Mouse (Mus musculus): ENCODE measurements at regions not wholly inside any gene's neighbourhood (a gene's known extent, or its start where the extent isn't known, plus 50 kb on each side); places are given as distances from the start of the nearest gene placed in this dataset.

DNA sequence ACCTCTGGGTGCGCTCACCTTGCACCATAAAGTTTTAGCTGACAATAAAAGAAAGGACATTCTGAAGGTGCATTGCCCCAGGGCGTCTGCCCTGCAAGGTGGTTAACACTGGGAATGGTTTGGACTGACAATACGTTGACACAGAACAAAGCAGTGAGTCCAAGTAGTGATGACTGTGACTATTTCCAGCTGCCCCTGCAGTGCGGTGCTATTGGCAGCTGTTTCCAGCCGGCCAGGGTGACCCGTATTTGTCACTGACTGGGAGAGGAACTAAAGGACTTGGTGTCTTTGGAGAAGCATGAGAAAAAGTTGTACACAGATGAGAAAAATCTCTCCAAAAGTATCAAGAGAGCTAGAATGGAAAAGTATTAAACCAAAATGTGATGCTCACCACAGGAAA, 52.0 kb upstream of the Vtcn1 start:
- Histone ChIP-seq H3K27me3 (ENCODE audit: insufficient read depth, low read length) (no peaks in the 10 kb centered on the region), H3K27ac (ENCODE audit: low read depth) (no peak overlapping the region), H3K36me3 (replicated peaks; ENCODE audit: insufficient read depth, low read length) (no peaks in the 10 kb centered on the region), H3K4me1 (ENCODE audit: insufficient read depth) (no peaks in the 10 kb centered on the region), H3K9me3 (ENCODE audit: low read length) (no peaks in the 10 kb centered on the region), H3K9ac (replicated peaks) (no peak overlapping the region), H3K4me3 (ENCODE audit: low read depth, low read length) (no peak overlapping the region), H3K4me2 (ENCODE audit: low read depth, low read length) (no peak overlapping the region)
- TF ChIP-seq CTCF (IDR thresholded peaks at IDR 0.05; ENCODE audit: low read depth) (no peak), EP300 (IDR thresholded peaks at IDR 0.05; ENCODE audit: low read depth) (no peak)
- no peak for DNase-seq
- ATAC-seq, result no peak
- WGBS (ENCODE audit: insufficient replicate concordance), result 73% methylated on average over 6 of the region's 6 CpGs

DNA sequence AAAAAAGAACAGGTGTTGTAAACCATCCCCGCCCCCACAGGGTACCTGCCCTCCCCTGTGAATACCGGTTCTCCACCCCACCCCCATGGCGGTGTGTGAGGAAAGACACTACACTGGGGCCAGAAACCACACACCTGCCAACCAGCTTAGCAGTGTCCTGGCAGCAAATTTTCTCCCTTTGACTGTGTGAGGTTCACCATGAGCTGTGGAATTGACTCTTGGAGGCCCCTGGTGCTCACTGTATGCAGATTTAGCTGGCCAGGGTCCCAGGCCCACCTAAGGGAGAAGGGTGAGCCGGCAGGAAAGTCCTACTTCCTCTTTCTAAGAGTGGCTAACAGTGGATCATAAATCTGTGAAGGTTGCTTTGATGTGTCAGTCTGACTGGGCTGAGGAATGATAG, 53.9 kb upstream of the Vtcn1 start:
- Histone ChIP-seq H3K27ac (ENCODE audit: low read depth) (no peak overlapping the region), H3K27me3 (ENCODE audit: insufficient read depth, low read length) (no peaks in the 10 kb centered on the region), H3K9ac (replicated peaks) (no peak overlapping the region), H3K4me3 (ENCODE audit: low read depth, low read length) (no peak overlapping the region), H3K4me1 (ENCODE audit: insufficient read depth) (no peaks in the 10 kb centered on the region), H3K36me3 (replicated peaks; ENCODE audit: insufficient read depth, low read length) (no peaks in the 10 kb centered on the region), H3K4me2 (ENCODE audit: low read depth, low read length) (no peak overlapping the region), H3K9me3 (ENCODE audit: low read length) (no peaks in the 10 kb centered on the region)
- WGBS (ENCODE audit: insufficient replicate concordance), result 56% methylated on average over 4 of the region's 4 CpGs
- ATAC-seq, result no peak
- TF ChIP-seq EP300 (IDR thresholded peaks at IDR 0.05; ENCODE audit: low read depth) (no peak), CTCF (IDR thresholded peaks at IDR 0.05; ENCODE audit: low read depth) (no peak)
- no peak for DNase-seq

DNA sequence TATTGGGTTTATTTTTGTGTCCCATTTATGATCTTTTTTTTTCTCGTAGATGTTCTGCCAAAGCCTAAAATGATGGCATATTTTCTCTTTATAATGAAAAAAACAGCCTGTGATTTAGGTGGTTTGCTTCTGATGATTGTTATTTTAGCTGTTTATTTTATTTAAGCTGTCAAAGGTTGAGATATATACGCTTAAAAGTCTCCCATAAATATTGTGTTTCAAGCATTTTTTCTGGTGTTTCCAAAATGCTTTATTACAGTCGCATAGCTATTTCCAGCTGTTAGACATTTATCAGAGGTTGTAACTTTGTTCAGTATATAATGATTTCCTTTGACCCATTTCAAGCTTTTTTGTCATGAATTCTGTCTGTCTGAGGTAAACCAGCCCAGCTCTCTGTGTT, 54.4 kb upstream of the Vtcn1 start:
- ATAC-seq (no peak), DNase-seq (no peak)
- TF ChIP-seq CTCF (IDR thresholded peaks at IDR 0.05; ENCODE audit: low read depth), result no peak
- TF ChIP-seq EP300 (IDR thresholded peaks at IDR 0.05; ENCODE audit: low read depth), result no peak
- Histone ChIP-seq H3K36me3 (replicated peaks; ENCODE audit: insufficient read depth, low read length) (no peaks in the 10 kb centered on the region), H3K9me3 (ENCODE audit: low read length) (no peaks in the 10 kb centered on the region), H3K27me3 (ENCODE audit: insufficient read depth, low read length) (no peaks in the 10 kb centered on the region), H3K9ac (replicated peaks) (no peak overlapping the region), H3K4me2 (ENCODE audit: low read depth, low read length) (no peak overlapping the region), H3K27ac (ENCODE audit: low read depth) (no peak overlapping the region), H3K4me1 (ENCODE audit: insufficient read depth) (no peaks in the 10 kb centered on the region), H3K4me3 (ENCODE audit: low read depth, low read length) (no peak overlapping the region)
- 83% methylated on average over 3 of the region's 3 CpGs for WGBS (ENCODE audit: insufficient replicate concordance)

DNA sequence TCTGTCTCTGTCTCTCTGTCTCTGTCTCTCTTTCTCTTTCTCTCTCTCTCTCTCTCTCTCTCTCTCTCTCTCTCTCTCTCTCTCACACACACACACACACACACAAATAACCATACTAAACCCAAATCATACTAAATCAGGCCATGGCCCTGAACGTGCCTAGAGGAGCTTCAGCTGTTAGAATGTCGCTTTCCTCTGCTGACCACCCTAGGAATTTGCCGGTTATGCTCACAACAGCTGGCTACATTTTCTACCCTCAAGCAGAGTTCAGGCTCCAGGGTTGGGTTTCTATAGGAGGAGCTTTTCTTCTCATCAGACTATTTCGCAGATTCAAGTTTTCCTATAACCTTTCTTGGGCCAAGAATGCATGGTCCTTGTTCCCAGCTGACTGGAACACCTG, 56.1 kb upstream of the Vtcn1 start:
- no peak overlapping the region for H3K4me3 ChIP-seq (ENCODE audit: low read depth, low read length)
- H3K27ac ChIP-seq (ENCODE audit: low read depth), result no peak overlapping the region
- no peaks in the 10 kb centered on the region for H3K27me3 ChIP-seq (ENCODE audit: insufficient read depth, low read length)
- ATAC-seq (no peak), DNase-seq (no peak)
- no peaks in the 10 kb centered on the region for H3K4me1 ChIP-seq (ENCODE audit: insufficient read depth)
- 81% methylated on average over 4 of the region's 4 CpGs for WGBS (ENCODE audit: insufficient replicate concordance)
- no peak overlapping the region for H3K4me2 ChIP-seq (ENCODE audit: low read depth, low read length)
- H3K9ac ChIP-seq (replicated peaks), result no peak overlapping the region
- no peak for TF ChIP-seq CTCF (IDR thresholded peaks at IDR 0.05; ENCODE audit: low read depth)
- no peak for TF ChIP-seq EP300 (IDR thresholded peaks at IDR 0.05; ENCODE audit: low read depth)
- H3K9me3 ChIP-seq (ENCODE audit: low read length), result no peaks in the 10 kb centered on the region
- H3K36me3 ChIP-seq (replicated peaks; ENCODE audit: insufficient read depth, low read length), result no peaks in the 10 kb centered on the region

DNA sequence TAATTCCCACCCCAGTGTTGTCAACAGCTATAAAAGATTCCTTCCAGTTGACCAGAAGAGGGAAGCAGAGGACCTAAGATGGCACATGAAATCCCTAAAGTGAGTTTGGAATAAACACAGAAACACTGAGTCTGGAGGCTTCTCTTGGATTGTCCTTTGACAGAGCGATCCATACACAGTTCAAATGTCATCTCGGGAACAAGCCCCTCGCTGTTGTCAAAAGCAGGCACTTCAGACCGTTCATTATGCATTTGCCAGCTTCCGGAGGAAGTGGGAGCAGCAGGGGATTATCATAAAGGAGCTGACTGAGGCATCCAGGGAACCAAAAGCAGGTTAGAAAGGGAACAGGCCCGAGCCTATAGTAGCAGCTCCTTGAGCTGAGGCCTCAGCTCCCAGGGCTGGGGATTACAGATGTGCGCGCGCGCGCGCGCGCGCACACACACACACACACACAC, 57.1 kb upstream of the Vtcn1 start:
- Histone ChIP-seq H3K4me3 (ENCODE audit: low read depth, low read length) (no peak overlapping the region), H3K36me3 (replicated peaks; ENCODE audit: insufficient read depth, low read length) (no peaks in the 10 kb centered on the region), H3K9me3 (ENCODE audit: low read length) (no peaks in the 10 kb centered on the region), H3K27me3 (ENCODE audit: insufficient read depth, low read length) (no peaks in the 10 kb centered on the region), H3K4me2 (ENCODE audit: low read depth, low read length) (peak overlapping the region; percentile 47), H3K27ac (ENCODE audit: low read depth) (no peak overlapping the region), H3K4me1 (ENCODE audit: insufficient read depth) (no peaks in the 10 kb centered on the region), H3K9ac (replicated peaks) (no peak overlapping the region; the same call in 1 of the 2 replicates)
- TF ChIP-seq EP300 (IDR thresholded peaks at IDR 0.05; ENCODE audit: low read depth), result no peak
- peak; percentile 68 for TF ChIP-seq CTCF (IDR thresholded peaks at IDR 0.05; ENCODE audit: low read depth)
- DNase-seq (no peak), ATAC-seq (peak; percentile 29; the same call in 1 of the 2 replicates)
- WGBS (ENCODE audit: insufficient replicate concordance), result 20% methylated on average over 6 of the region's 15 CpGs

DNA sequence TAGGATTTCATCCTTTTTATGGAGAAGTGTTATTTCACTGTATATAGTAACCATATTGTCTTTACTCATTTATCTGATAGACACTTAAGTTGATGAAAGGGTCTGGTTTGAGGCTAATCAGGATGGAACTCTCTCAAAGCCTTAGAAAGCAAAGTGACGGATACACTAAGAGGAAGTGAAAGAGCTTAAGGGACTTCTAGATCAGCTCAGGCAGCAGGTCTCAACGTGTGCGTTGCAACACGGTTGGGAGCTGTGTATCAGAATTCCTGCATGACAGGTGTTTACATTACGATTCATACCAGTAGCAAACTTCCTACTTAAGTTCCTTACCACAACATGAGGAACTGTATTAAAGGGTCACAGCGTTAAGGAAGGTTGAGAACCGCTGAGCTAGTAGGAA, 59.9 kb upstream of the Vtcn1 start:
- Histone ChIP-seq H3K27me3 (ENCODE audit: insufficient read depth, low read length) (no peaks in the 10 kb centered on the region), H3K27ac (ENCODE audit: low read depth) (no peak overlapping the region), H3K36me3 (replicated peaks; ENCODE audit: insufficient read depth, low read length) (no peaks in the 10 kb centered on the region), H3K4me1 (ENCODE audit: insufficient read depth) (no peaks in the 10 kb centered on the region), H3K4me2 (ENCODE audit: low read depth, low read length) (no peak overlapping the region), H3K9me3 (ENCODE audit: low read length) (no peaks in the 10 kb centered on the region), H3K9ac (replicated peaks) (no peak overlapping the region), H3K4me3 (ENCODE audit: low read depth, low read length) (no peak overlapping the region)
- 34% methylated on average over 7 of the region's 7 CpGs for WGBS (ENCODE audit: insufficient replicate concordance)
- ATAC-seq (no peak), DNase-seq (no peak)
- TF ChIP-seq EP300 (IDR thresholded peaks at IDR 0.05; ENCODE audit: low read depth), result no peak
- no peak for TF ChIP-seq CTCF (IDR thresholded peaks at IDR 0.05; ENCODE audit: low read depth)

DNA sequence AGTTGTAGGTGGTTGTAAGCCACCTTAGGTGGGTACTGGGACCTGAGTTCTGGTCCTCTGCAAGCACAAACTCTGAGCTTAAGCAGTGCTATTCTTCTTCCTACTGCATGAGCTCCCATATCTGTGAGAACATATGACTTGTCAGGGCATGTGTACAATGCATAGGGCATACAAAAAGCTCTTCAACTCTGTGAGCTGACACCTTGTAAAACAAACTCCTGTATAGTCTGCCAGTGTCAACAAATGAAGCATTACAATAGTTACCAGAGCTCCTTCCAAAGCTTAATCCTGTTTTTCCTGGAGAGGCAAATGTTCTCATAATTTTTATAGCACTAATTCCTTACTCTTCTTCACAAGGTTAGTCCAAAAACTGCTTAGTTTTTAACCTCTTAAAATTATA, 62.4 kb upstream of the Vtcn1 start:
- H3K4me3 ChIP-seq (ENCODE audit: low read depth, low read length), result no peak overlapping the region
- H3K4me1 ChIP-seq (ENCODE audit: insufficient read depth), result no peaks in the 10 kb centered on the region
- ATAC-seq (no peak), DNase-seq (no peak)
- H3K9ac ChIP-seq (replicated peaks), result no peak overlapping the region
- no peaks in the 10 kb centered on the region for H3K27me3 ChIP-seq (ENCODE audit: insufficient read depth, low read length)
- no peaks in the 10 kb centered on the region for H3K36me3 ChIP-seq (replicated peaks; ENCODE audit: insufficient read depth, low read length)
- H3K9me3 ChIP-seq (ENCODE audit: low read length), result no peaks in the 10 kb centered on the region
- TF ChIP-seq EP300 (IDR thresholded peaks at IDR 0.05; ENCODE audit: low read depth), result no peak
- no peak for TF ChIP-seq CTCF (IDR thresholded peaks at IDR 0.05; ENCODE audit: low read depth)
- H3K27ac ChIP-seq (ENCODE audit: low read depth), result no peak overlapping the region
- H3K4me2 ChIP-seq (ENCODE audit: low read depth, low read length), result no peak overlapping the region

Measured in liver, postnatal 0 days (tissue).